Mouse (Mus musculus) heart, embryonic 16.5 days (tissue): ENCODE results near the gene Wbp1l. TPM values are rescaled to one million over a fixed set of nuclear protein-coding genes. Genes with fewer than 3 reads are reported as not detected.

ENCODE experiments used
- ATAC-seq: fragments of 200-750 bp; cut with Nextera tagmentation; replicated peaks from 2 replicates; pipeline ENCODE4 v1.8.0; 2017; ENCODE audit warnings: moderate number of reproducible peaks; ENCODE audit not compliant: insufficient read depth, low FRiP score; ENCODE audit errors: extremely low read depth
- H3K27ac ChIP-seq: fragments of 300-500 bp; sonication (generic); 2 replicates; pipeline ENCODE4 v1.5.1; 2014; ENCODE audit warnings: mild to moderate bottlenecking, low read length, control low read depth, moderate library complexity
- H3K27me3 ChIP-seq: fragments of 300-500 bp; sonication (generic); 2 replicates; pipeline ENCODE4 v1.6.1; 2014; ENCODE audit warnings: low read length, mixed read lengths; ENCODE audit not compliant: control insufficient read depth, insufficient read depth
- H3K36me3 ChIP-seq: fragments of 300-500 bp; sonication (generic); 2 replicates; pipeline ENCODE4 v1.6.1; 2014; ENCODE audit not compliant: control insufficient read depth, insufficient read depth
- H3K4me1 ChIP-seq: fragments of 300-500 bp; sonication (generic); 2 replicates; pipeline ENCODE4 v1.6.1; 2014; ENCODE audit warnings: low read length, mixed read lengths; ENCODE audit not compliant: control insufficient read depth, insufficient read depth
- H3K4me2 ChIP-seq: fragments of 300-500 bp; sonication (generic); 2 replicates; pipeline ENCODE4 v1.6.1; 2014; ENCODE audit warnings: low read depth, mild to moderate bottlenecking, control low read depth, low read length
- H3K4me3 ChIP-seq: fragments of 300-500 bp; sonication (generic); 2 replicates; pipeline ENCODE4 v1.5.1; 2014; ENCODE audit warnings: mild to moderate bottlenecking, control low read depth, low read length
- H3K9ac ChIP-seq: fragments of 300-500 bp; sonication (generic); 2 replicates; pipeline ENCODE4 v1.6.1; 2014; ENCODE audit warnings: low read length, control low read depth
- H3K9me3 ChIP-seq: fragments of 300-500 bp; sonication (generic); replicated peaks from 2 replicates; pipeline ENCODE4 v1.6.1; 2016; ENCODE audit warnings: low read length; ENCODE audit not compliant: control insufficient read depth
- WGBS: fragments of 180-500 bp; shearing (Covaris S2); extraction: QIAGEN DNeasy Blood & Tissue Kit; methylation state at CpG from one replicate; pipeline ENCODE4 v1.1.7; 2014; 5-methylcytosine and 5-hydroxymethylcytosine counted together
- polyA plus RNA-seq: library from polyadenylated mRNA; unstranded; fragments of >200 nt; fragmentation: Nextera tagmentation; extraction: Ambion mirVana; gene quantifications from 2 replicates; pipeline ENCODE4 v1.2.1, GENCODE M21; 2015

Gene Wbp1l
- polyA plus RNA-seq: 60.5 and 63.3 TPM in 2 replicates

- Histone ChIP-seq H3K27me3 (no peaks in the 10 kb centered on the region), H3K27ac (peak within 1 kb of the TSS; percentile 78), H3K9ac (peak within 1 kb of the TSS; percentile 90), H3K9me3 (no peaks in the 10 kb centered on the region), H3K4me1 (peaks cover 17% of the 10 kb centered on the region), H3K4me2 (peak within 1 kb of the TSS; percentile 90), H3K4me3 (peak within 1 kb of the TSS; percentile 100), H3K36me3 (0 out of 2 replicates have a peak, but pooled peaks cover 7% of the 10 kb centered on the region)
- peak; percentile 98 for ATAC-seq
- WGBS: under 1% methylated on average over 22 of the region's 22 CpGs
Observed at GRCm38 (mm10) chr19:46598720-46599252, at the start of gene Wbp1l. TSS of gene Wbp1l (plus strand) at chr19:46599084.

GRCm38 (mm10) chr19:46550385-46550784 lies 48.5 kb upstream of the Wbp1l start:
- Histone ChIP-seq H3K4me3 (no peak overlapping the region), H3K27ac (no peak overlapping the region), H3K4me1 (peaks cover 7% of the 10 kb centered on the region), H3K27me3 (no peaks in the 10 kb centered on the region), H3K9me3 (no peaks in the 10 kb centered on the region), H3K9ac (no peak overlapping the region), H3K36me3 (peaks cover 9% of the 10 kb centered on the region), H3K4me2 (no peak overlapping the region)
- ATAC-seq: no peak
- WGBS: 87% methylated on average over 4 of the region's 4 CpGs

- 76% methylated on average over 3 of the region's 4 CpGs for WGBS
- ATAC-seq: no peak
- Histone ChIP-seq H3K36me3 (peaks cover 13% of the 10 kb centered on the region), H3K9ac (no peak overlapping the region), H3K4me3 (no peak overlapping the region), H3K27me3 (no peaks in the 10 kb centered on the region), H3K4me2 (no peak overlapping the region), H3K9me3 (no peaks in the 10 kb centered on the region), H3K27ac (no peak overlapping the region), H3K4me1 (peaks cover 7% of the 10 kb centered on the region)
Observed at GRCm38 (mm10) chr19:46552496-46552895, 46.4 kb upstream of the Wbp1l start.

GRCm38 (mm10) chr19:46553541-46553955 lies 45.3 kb upstream of the Wbp1l start:
- H3K27ac ChIP-seq: no peak overlapping the region
- H3K36me3 ChIP-seq: peaks cover 16% of the 10 kb centered on the region
- H3K9ac ChIP-seq: no peak overlapping the region
- no peaks in the 10 kb centered on the region for H3K27me3 ChIP-seq
- H3K4me3 ChIP-seq: no peak overlapping the region
- H3K9me3 ChIP-seq: no peaks in the 10 kb centered on the region
- H3K4me2 ChIP-seq: no peak overlapping the region
- H3K4me1 ChIP-seq: peaks cover 7% of the 10 kb centered on the region
- peak; percentile 72 for ATAC-seq
- WGBS: 31% methylated on average over 11 of the region's 11 CpGs

- H3K27ac ChIP-seq: no peak overlapping the region
Observed at GRCm38 (mm10) chr19:46558009-46558408, 40.9 kb upstream of the Wbp1l start.

GRCm38 (mm10) chr19:46558631-46559030 lies 40.3 kb upstream of the Wbp1l start:
- no peak overlapping the region for H3K4me2 ChIP-seq
- H3K4me1 ChIP-seq: peaks cover 16% of the 10 kb centered on the region
- H3K36me3 ChIP-seq: peaks cover 11% of the 10 kb centered on the region
- H3K4me3 ChIP-seq: no peak overlapping the region
- no peak overlapping the region for H3K9ac ChIP-seq
- 75% methylated on average over 12 of the region's 12 CpGs for WGBS
- no peak overlapping the region for H3K27ac ChIP-seq
- no peak for ATAC-seq
- no peaks in the 10 kb centered on the region for H3K9me3 ChIP-seq
- H3K27me3 ChIP-seq: no peaks in the 10 kb centered on the region

More at GRCm38 (mm10) chr19:46558009-46558408, 40.9 kb upstream of the Wbp1l start:
- Histone ChIP-seq H3K9ac (no peak overlapping the region), H3K4me2 (no peak overlapping the region), H3K4me1 (peaks cover 16% of the 10 kb centered on the region), H3K4me3 (no peak overlapping the region), H3K36me3 (peaks cover 11% of the 10 kb centered on the region), H3K9me3 (no peaks in the 10 kb centered on the region), H3K27me3 (no peaks in the 10 kb centered on the region)
- no peak for ATAC-seq
- 69% methylated on average over 8 of the region's 8 CpGs for WGBS

- Histone ChIP-seq H3K9ac (no peak overlapping the region), H3K27me3 (no peaks in the 10 kb centered on the region), H3K4me3 (no peak overlapping the region), H3K27ac (peak overlapping the region; percentile 66), H3K36me3 (peaks cover 4% of the 10 kb centered on the region), H3K4me2 (no peak overlapping the region), H3K9me3 (no peaks in the 10 kb centered on the region), H3K4me1 (peaks cover 16% of the 10 kb centered on the region)
- no peak for ATAC-seq
- 24% methylated on average over 1 of the region's 1 CpGs for WGBS
Observed at GRCm38 (mm10) chr19:46562132-46562531, 36.8 kb upstream of the Wbp1l start.

GRCm38 (mm10) chr19:46562581-46563515 lies 36.0 kb upstream of the Wbp1l start:
- Histone ChIP-seq H3K9me3 (no peaks in the 10 kb centered on the region), H3K9ac (no peak overlapping the region), H3K36me3 (peaks cover 1% of the 10 kb centered on the region; the same call in 1 of the 2 replicates), H3K4me1 (peaks cover 16% of the 10 kb centered on the region), H3K27me3 (no peaks in the 10 kb centered on the region), H3K27ac (peak overlapping the region; percentile 66), H3K4me2 (peak overlapping the region; percentile 21; the same call in 1 of the 2 replicates), H3K4me3 (no peak overlapping the region)
- ATAC-seq: peak; percentile 63; the same call in 1 of the 2 replicates
- 61% methylated on average over 14 of the region's 14 CpGs for WGBS

GRCm38 (mm10) chr19:46563603-46564002 lies 35.3 kb upstream of the Wbp1l start:
- Histone ChIP-seq H3K9ac (no peak overlapping the region), H3K27me3 (no peaks in the 10 kb centered on the region), H3K9me3 (no peaks in the 10 kb centered on the region), H3K27ac (peak overlapping the region; percentile 66), H3K4me2 (no peak overlapping the region), H3K4me1 (peaks cover 16% of the 10 kb centered on the region), H3K36me3 (no peaks in the 10 kb centered on the region), H3K4me3 (no peak overlapping the region)
- peak; percentile 39 for ATAC-seq
- 55% methylated on average over 4 of the region's 4 CpGs for WGBS
